Mouse (Mus musculus) heart, postnatal 0 days (tissue): Measurements from ENCODE around the gene Chpt1.

Experiments
- CTCF ChIP-seq: IDR thresholded peaks from 2 replicates; pipeline ENCODE4 v1.5.1; 2016; ENCODE audit warnings: antibody characterized with exemption, control low read depth, low read depth
- EP300 ChIP-seq: IDR thresholded peaks from 2 replicates; pipeline ENCODE4 v1.6.1; 2016; ENCODE audit warnings: antibody characterized with exemption, low read depth

GRCm38 (mm10) chr10:88451990-88452389 lies 51.9 kb downstream of the Chpt1 start:
- TF ChIP-seq CTCF (no peak), EP300 (no peak)
